Mouse (Mus musculus) heart, postnatal 14 days (tissue): ENCODE data around the gene Rsph9. TPM values are rescaled to one million over a fixed set of nuclear protein-coding genes. Genes with fewer than 3 reads are reported as not detected.

ENCODE experiments used
- DNase-seq, 2 experiments: peaks; one replicate each; pipeline ENCODE4 v3.0.0; 2021 to 2022
- intact Hi-C: fragments of 180-260 bp; cut with DNase I; formaldehyde crosslinking; loops from one replicate; pipeline ENCODE4 v1.15.1; 2025
- long read RNA-seq, 2 experiments: library from polyadenylated mRNA; stranded (forward); transcript quantifications; one replicate each; pipeline ENCODE4 v2.0.0; 2021
- total RNA-seq, 2 experiments: library from RNA; stranded (reverse); gene quantifications; 2 replicates each; pipeline ENCODE4 v1.2.3; 2021

The Rsph9 gene
- 1 to 10 TPM; 1.1 to 1.4 TPM for total RNA-seq
- long read RNA-seq, experiment 1, partial matches to known transcripts = 0 of 1 reads
- long read RNA-seq, experiment 1, other reads (novel, unspliced or antisense) = 0 of 1 reads
- long read RNA-seq, experiment 2, partial matches to known transcripts = 0 of 2 reads
- long read RNA-seq, experiment 2, other reads (novel, unspliced or antisense) = 2 of 2 reads

- DNase-seq = peak; percentile 80 to 85
- intact Hi-C loops = no loop called here
Measured at GRCm38 (mm10) chr17:46143578-46144423, at the start of gene Rsph9. TSS of gene Rsph9 (minus strand) at chr17:46144216.

DNA sequence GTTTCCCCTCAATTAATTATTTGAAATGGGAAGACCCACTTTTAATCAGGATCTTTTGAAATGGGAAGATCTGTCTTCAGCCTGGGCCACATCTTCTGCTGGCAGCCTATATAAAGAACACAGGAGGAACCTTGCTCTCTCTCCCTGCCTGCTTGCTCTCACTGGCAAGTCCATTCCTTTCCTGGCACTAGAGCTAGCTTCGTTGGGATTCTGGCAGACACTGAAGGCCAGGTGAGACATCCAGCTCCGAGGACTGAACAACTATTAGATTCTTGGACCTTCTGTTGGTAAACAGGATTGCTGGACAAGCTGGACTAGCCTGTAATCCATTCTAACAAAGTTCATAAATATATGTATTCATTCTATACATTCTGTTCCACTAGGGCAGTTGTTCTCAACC, 44.8 kb upstream of the Rsph9 start:
- intact Hi-C loops = no loop called here
- DNase-seq = no peak

- intact Hi-C loops = no loop called here
- no peak for DNase-seq
Measured at GRCm38 (mm10) chr17:46182273-46182672, 38.3 kb upstream of the Rsph9 start.

DNA sequence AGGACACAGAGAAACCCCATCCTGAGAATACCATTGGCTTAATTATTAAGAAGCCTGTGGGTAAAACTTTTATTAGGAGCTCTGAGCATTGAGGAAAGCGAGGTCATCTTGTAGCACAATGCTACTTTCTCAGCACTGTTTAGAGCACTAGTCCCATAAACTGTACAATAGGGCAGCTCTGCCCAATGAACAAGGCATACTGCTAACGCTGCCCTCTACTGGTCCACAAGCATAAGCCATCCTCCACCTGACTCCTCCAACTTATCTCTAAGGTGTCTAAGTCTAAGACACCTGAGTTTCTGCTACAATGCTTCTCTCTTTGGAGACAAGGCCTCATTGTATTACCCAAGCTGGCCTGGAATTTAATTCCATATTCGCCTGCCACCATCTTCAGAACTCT, 26.5 kb upstream of the Rsph9 start:
- DNase-seq = peak in 1 of 2 experiments; percentile 34
- intact Hi-C loops = no loop called here

GRCm38 (mm10) chr17:46168768-46169167, 24.8 kb upstream of the Rsph9 start:
- intact Hi-C loops = loop anchor here (2.0 kb wide), 1 partner anchor 438 kb away; no protein-coding TSS in a partner anchor
- no peak for DNase-seq

- intact Hi-C loops = loop anchor here (2.0 kb wide), 1 partner anchor 438 kb away; no protein-coding TSS in a partner anchor
- peak in 1 of 2 experiments; percentile 33 for DNase-seq
Measured at GRCm38 (mm10) chr17:46168318-46168717, 24.3 kb upstream of the Rsph9 start.

DNA sequence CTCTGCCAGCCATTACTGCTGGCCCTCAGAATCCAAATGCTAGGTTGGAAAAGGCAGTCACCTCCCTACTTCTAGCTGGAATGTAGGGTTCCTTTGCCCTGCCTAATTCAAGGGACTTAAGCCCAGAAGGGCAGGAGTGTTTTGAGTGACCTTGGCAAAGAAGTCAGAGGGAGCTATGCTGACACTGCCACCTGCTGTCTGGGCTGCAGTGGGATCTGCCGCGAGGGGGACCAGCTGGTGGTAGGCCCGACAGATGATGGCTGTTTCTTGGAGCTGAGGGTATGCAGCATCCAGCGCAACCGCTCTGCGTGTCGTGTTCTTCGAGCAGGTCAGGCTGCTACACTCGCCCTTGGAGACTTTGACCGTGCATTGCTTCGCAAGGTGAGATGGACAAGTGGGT, 23.0 kb upstream of the Rsph9 start:
- DNase-seq = peak in 1 of 2 experiments; percentile 57
- intact Hi-C loops = no loop called here

GRCm38 (mm10) chr17:46166270-46166669, 22.3 kb upstream of the Rsph9 start:
- intact Hi-C loops = no loop called here
- DNase-seq = no peak

GRCm38 (mm10) chr17:46165460-46165859, 21.4 kb upstream of the Rsph9 start:
- no peak for DNase-seq
- intact Hi-C loops = no loop called here

GRCm38 (mm10) chr17:46164791-46165190, 20.8 kb upstream of the Rsph9 start:
- DNase-seq = no peak
- intact Hi-C loops = loop anchor here (5.0 kb wide), 1 partner anchor 592 kb away; the partner anchor contains the start of gene Hsp90ab1

- no peak for DNase-seq
- intact Hi-C loops = loop anchor here (5.0 kb wide), 1 partner anchor 592 kb away; the partner anchor contains the start of gene Hsp90ab1
Measured at GRCm38 (mm10) chr17:46164301-46164700, 20.3 kb upstream of the Rsph9 start.

- intact Hi-C loops = loop anchor here (5.0 kb wide), 1 partner anchor 591 kb away; the partner anchor contains the start of gene Hsp90ab1
- DNase-seq = peak in 1 of 2 experiments; percentile 31
Measured at GRCm38 (mm10) chr17:46162951-46163421, 19.0 kb upstream of the Rsph9 start.

DNA sequence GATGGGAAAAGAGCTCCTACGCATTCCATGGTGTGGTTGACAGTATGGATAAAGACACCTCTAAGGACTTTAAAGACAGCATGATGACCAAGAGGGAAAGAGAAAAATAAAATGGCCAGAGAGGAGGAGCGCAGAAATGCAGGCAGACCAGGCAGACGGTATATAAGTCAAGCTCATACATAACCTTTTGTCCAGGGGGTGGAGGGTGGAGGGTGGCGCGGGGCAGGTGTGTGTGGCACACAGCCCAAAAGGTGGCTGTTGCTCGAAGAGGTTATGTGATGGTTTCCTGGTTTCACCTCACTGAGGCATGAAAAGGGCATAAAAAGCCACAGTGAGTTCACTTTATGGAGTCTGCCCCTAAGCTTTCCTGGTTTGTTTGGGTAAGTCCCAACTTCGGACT, 18.5 kb upstream of the Rsph9 start:
- intact Hi-C loops = loop anchor here (5.0 kb wide), 1 partner anchor 590 kb away; the partner anchor contains the start of gene Hsp90ab1
- DNase-seq = no peak

GRCm38 (mm10) chr17:46161710-46162109, 17.7 kb upstream of the Rsph9 start:
- intact Hi-C loops = loop anchor here (5.0 kb wide), 1 partner anchor 589 kb away; the partner anchor contains the start of gene Hsp90ab1
- no peak for DNase-seq

DNA sequence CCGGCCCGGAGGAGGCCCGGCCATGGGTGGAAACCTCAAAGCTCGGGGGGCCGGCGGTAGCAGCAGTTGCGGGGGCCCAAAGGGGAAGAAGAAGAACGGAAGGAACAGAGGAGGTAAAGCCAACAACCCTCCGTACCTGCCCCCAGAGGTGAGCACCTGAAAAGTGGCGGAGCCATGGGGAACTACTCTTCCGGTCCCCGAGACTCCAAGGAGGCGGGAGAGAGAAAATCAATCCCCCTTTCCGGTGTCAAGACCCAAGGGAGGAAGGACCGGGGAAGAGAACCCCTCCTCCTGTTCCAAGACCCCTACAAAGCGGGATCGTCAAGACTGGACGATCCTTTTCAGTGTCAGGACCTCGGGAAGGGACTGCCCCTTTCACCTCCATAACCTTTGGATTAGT, 17.2 kb upstream of the Rsph9 start:
- DNase-seq = peak in 1 of 2 experiments; percentile 49

GRCm38 (mm10) chr17:46160686-46161085, 16.7 kb upstream of the Rsph9 start, which contains the start of gene Gtpbp2:
TSS of gene Gtpbp2 (plus strand) at chr17:46161032.
- DNase-seq = peak; percentile 93 to 95
- intact Hi-C loops = loop anchor here (5.0 kb wide), 1 partner anchor 588 kb away; the partner anchor contains the start of gene Hsp90ab1

More for the DNA sequence above, 17.2 kb upstream of the Rsph9 start:
- intact Hi-C loops = loop anchor here (5.0 kb wide), 1 partner anchor 589 kb away; the partner anchor contains the start of gene Hsp90ab1

- intact Hi-C loops = loop anchor here (5.0 kb wide), 1 partner anchor 588 kb away; the partner anchor contains the start of gene Hsp90ab1
Measured at GRCm38 (mm10) chr17:46160090-46160662, 16.2 kb upstream of the Rsph9 start.

GRCm38 (mm10) chr17:46159236-46159635, 15.2 kb upstream of the Rsph9 start:
- no peak for DNase-seq
- intact Hi-C loops = no loop called here

More at GRCm38 (mm10) chr17:46160090-46160662, 16.2 kb upstream of the Rsph9 start:
- DNase-seq = peak; percentile 91 to 94

DNA sequence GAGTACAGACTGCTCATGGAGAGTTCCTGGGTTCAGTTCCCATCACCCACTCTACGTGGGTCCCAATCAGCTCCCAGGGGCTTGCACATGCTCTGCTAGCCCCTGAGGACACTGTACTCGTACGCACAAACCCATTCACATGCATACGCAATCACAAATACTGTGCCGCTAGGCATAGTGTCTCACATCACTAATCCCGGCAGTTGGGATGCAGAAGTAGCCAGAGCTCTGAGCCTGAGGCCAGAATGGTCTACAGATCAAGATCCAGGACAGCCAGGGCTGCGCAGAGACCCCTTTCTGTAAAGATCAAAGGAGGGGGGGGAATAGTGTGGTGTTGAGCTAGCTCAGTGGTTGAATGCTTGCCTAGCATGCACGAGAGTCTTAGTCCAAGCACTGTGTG, 13.1 kb upstream of the Rsph9 start:
- intact Hi-C loops = no loop called here
- DNase-seq = no peak

- intact Hi-C loops = no loop called here
- no peak for DNase-seq
Measured at GRCm38 (mm10) chr17:46156680-46157079, 12.7 kb upstream of the Rsph9 start.
